Mouse (Mus musculus) embryo, embryonic 10 days (tissue): ENCODE data around the gene Als2cr12.
"Not testable (repeated sequence)": the region's sequence is repeated elsewhere in the genome, so short reads cannot be mapped to it uniquely, and the experiment has no call there.

Experiments used
- DNase-seq: peaks from one replicate; pipeline ENCODE4 v3.0.0-alpha.2; 2015; ENCODE audit warnings: low spot score

Gene Als2cr12

DNA sequence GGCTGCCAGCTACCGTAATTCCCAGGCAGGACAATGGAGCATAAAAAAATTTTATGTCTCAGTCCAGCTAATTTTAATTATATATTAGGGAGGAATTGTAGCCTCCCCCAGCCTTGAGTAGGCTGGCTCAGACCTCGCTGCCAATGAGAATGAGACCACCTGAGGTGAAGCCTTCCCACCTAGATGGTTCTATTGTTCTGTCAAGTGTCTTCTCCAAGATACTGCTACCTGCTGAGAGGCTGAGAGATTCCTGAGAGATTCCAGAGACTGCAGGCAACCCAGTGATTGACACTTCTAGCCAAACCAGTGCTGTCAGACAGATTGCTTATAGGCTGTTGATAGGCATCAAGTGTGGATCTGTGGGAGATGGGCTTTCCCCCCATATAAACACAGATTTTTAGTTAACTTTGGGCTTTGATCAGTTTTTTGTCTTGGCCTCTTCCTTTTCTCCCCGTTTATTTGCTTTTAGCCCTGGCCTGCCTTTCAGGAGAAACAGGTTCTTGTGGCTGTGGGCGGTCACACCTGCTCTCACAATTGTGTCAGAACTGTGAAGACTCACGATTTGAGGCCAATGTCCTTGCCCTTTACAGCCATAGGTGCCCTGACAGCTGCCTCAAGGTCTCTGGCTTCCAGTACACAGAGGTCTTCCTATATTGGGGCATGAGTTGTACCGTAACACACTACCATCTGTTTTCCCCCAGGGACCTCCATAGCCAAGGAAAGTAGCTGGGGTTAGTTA is 5.6 kb downstream of the Als2cr12 start:
- no peak for DNase-seq

DNA sequence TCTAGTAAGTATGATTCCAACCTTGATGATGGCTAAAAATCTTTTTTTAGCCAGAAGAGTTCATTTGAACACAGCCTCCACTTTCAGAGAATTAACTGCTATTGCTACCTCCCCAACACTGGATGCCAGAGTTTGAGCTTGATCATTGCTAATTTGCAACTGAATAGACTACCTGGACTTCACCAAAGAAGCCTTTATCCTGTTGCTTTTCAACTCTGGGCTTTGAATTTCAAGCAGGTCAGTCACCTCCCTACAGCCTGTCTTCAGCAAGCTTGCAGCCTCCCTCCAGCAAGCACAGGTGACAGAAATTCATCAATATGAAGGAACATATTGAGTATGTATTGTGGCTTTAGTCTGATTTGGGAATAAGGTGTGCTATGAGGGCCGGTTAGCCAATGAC is 6.4 kb downstream of the Als2cr12 start:
- DNase-seq: no peak

DNA sequence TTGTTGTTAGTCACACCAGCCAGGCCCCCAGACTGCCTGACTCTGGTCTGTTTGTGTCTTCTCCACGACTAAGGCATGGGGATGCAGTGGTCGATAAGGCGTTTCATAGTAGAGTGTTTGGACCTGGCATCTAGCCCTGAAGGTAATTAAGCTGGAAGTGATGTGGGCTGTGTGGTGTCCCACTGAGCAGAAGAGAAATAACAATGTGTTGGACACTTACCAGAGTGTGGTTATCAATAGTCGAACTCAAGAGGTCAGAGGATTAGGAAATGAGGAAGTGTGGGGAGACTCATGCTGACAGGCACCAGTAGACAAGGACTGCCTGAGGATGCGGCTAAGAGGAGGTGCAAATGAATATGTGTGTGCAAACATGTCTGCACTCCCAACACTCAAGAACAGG is 17.4 kb downstream of the Als2cr12 start:
- not testable (repeated sequence) for DNase-seq

DNA sequence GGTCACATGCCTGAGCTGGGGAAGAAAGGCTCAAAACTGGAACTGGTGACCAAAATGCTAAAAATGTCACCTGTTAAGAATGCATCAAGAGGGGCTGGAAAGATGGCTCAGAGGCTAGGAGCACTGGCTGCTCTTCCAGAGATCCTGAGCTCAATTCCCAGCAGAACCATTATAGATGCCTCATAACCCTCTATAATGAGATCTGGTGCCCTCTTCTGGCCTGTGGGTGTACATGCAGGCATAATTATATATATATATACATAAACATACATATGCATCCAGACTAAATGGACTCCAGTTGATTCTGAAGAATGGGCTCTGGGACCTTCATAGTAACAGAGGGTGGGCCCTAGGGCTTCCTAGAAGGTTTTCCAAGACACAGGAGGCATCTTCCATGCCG is 18.2 kb downstream of the Als2cr12 start:
- peak; percentile 65 for DNase-seq

DNA sequence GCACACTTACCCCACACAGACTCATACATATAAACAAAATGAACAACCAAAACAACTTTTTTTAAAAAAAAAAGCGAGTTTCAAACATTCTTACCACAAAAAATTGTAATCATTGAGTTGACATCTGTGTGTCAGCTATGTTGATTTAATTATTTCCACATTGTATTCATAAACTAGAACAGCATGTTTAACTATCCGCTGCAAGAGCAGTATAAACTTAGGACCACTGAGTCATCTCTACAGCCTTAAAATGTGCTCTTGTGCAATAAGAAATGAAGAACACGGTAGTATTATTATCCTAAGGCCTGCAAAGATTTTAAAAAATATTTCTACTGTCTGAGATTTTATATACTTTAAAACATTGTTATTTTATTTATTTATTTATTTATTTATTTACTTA is 20.8 kb downstream of the Als2cr12 start:
- DNase-seq: no peak

DNA sequence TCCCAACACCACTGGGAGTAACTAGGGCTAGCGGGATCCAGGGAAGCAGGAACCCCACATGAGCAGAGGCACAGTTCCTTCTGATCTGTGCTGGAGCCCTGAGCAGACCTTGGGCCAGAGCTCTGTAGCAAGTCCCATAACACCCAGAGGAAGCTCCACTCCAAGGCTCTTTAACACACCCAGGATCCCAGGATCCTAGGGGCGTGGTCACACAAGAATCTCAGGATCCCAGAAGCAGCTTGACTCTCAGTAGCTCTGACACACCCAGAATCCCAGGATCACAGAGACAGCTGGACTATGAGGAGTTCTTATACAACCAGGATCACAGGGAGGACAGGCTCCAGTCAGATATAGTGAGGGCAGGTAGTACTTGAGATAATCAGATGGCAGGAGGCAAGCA is 23.7 kb downstream of the Als2cr12 start:
- no peak for DNase-seq

DNA sequence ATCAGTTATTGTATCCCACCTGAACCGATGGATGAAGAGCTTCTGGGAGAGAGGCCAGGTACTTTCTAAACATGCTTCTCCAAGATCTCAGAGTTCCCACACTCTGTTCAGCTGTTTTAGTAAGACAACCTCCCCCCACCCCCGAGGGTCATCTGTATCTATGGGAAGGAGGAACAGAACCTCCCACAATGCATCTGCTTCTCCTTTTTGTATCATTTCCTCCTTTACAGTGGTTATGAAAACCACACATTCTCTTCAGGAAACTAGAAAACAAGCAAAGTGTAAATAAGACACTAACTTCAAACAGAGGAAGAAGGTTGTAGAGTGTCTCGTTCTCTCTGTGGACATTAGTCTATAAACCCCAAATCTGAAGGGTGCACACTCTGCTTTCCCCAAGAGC is 26.2 kb downstream of the Als2cr12 start:
- not testable (repeated sequence) for DNase-seq

DNA sequence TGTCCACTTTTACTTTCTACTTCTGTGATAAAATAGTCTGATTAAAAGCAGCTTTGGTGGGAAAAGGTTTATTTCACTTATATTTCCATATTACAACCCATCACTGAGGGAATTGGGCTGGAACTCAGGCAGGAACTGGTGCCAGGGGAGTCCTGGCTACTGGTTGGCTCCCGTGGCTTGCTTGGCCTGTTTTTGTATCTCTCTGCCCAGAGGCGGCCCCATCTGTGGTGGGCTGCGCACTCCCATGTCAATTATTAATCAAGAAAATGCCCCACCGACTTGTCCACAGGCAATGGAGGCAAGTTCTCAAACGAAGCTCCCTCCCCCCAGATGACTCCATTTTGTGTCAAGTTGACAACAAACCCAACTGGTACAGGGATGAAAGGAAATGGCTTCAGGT is 27.6 kb downstream of the Als2cr12 start:
- DNase-seq: no peak

DNA sequence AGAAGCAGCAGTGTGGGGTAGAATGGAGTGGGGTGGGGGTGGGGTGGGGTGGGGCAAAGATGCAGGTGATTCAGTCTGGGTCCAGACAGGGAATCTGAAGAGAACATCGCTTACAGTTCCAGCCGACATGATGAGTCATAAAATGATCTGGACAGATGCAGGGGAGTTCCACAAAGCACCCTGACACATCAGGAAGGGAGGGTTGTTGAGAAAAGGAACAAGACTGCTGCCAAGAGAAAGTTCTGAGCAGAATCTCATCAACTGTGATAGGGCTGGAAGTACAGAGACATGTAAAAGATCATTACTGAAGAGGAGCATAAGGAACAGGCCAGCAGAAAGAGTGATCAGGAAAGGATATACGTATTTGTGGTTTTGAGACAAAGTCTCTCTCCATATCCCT is 32.4 kb downstream of the Als2cr12 start:
- not testable (repeated sequence) for DNase-seq

DNA sequence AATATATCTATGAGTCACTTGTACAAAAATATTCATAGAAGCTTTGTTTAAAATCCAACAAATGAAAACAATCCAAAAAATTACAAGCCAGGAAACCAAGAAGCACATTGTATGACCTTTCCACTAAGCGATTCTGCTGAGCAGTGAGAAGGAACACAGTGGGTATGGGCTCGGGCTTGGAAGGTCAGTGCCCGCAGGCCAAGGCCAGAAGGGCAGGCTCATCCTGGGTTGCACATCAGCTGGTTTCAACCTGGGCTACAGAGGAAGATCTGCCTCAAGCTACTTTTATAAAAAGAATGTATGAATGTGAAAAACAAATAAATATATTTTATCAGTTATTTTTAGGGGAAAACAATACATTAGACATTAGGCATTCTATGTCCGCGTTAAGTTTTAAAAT is 33.1 kb downstream of the Als2cr12 start:
- not testable (repeated sequence) for DNase-seq

DNA sequence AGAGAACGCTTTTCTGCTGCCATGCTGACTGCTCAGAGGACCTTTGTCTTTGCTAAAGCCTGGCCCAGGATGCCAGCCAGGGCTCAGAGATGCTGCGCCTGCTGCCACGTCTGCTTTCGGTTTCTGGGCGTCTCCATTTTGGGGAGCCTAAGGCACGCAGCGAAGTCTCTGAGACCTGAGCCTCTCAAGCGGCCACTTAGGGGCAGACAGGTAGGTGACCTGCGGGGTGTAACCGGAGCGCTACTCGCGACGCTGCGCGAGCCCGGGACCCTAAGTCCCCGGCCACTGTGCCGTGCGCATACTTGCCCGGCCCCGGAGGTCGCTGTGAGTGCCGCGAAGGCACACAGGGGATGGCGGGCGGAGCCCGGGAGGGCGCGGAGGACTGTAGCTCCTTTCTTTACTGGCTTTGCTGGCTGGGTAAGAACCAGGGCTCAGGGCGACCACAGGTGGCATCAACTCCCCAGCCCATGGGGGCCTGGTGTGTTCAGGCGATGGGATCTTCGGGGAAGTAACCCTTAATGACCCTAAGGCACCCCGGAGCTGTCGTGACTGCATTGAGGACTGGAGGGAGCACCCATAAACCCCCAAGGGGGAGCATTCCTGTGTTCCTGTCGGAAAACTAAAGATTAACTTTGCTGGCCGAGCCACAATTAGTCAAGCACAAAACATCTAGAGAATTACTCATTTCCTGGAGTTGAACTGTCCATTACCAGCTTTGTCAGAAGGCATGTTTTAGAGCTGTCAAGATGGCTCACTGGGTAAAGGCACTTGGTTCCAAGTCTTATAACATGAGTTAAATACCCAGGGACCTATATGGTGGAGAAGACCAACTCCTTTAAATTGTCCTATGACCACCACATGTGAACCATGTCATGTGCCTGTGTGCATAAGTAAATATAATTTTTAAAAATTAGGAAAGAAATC is 43.0 kb downstream of the Als2cr12 start:
- DNase-seq: peak; percentile 60

DNA sequence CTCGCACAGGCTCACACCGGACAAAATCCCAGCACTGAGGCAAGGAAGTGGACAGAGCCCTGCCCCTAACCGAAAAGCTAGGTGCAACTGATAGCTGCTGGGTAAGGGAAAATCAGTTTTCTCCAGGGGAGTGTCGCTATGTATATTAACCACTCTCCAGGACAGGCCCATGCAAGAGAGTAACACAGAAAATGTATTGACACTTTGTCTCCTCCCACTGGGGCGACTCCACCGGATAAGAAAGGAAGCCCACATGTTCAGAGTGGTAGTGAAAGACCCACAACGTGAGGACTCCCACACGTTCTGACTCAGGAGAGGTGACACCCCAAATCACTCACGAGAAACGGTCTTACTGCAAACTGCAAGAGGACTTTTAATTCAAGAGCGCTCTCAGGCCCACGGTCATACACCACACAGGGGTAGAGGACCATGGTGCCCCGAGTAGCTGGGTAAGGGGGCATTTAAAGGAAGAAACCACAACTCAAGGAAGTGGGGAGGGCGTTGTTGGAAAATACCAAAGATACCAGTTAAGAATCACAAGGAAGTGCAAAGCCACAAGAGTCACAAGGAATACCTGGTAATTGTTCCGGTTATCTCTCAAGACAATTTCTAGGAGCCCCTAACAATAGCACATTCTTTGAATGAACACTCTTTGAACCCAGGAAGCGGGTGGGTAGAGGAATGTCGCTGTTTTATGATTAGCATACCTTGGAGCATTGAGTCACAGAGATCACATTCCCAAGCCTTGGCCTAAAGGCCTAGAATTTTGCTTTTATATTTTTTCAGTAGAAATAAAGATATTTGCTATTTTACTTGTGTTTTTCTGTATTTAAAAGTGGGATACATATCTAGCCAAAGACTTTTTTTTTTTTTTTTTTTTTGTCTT is 44.0 kb downstream of the Als2cr12 start:
- DNase-seq: not testable (repeated sequence)

DNA sequence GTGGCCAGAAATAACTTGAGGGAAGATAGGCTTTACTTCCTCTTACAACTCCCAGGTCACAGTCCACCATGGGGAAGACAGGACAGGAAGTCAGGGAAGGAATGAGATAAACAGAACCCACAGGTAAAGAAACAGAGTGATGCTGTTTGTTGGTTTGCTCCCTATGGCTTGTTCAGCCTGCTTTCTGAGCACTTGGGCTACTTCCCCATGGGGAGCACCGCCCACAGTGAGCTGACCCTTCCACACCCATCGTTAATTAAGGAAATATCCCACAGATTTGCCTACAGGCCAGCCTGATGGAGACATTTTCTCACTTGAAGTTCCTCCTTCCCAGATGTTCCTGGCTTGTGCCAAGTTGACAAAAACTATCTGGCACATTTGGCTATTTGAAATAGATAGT is 66.9 kb downstream of the Als2cr12 start:
- DNase-seq: not testable (repeated sequence)

DNA sequence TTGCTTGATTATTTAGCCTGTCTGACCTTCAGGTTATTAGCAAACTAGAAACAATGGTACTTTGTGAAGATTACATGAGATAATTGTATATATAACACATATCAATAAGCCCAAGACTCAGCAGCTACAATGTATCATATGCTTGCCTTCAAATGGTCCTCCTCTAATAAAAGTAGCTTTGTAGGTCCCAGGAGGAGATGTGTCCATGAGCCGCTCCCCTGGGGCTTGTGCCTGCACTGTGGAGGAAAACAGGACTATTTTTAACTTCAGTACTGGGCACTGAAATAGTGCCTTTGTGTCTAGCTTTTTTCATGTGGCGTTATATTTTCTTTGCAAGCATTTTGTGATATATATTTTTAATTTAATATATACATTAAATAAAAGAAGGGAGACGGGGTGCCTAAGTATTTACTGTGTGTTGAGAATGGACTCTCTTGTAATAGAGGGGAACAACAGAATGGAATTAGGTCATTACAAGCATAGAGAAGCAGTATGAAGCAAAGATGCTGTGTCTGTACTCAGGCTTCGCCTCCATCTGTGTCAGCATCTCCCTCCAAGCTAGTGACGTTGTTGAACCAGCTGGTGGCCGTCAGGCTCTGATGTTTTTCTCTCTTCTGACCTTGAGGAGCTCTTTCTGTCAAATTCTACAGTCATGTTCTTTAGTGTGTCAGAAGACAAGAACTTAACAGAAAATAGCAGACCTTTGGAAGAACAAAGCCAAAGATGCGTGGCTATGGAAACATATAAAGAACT is 73.6 kb downstream of the Als2cr12 start:
- DNase-seq: no peak

DNA sequence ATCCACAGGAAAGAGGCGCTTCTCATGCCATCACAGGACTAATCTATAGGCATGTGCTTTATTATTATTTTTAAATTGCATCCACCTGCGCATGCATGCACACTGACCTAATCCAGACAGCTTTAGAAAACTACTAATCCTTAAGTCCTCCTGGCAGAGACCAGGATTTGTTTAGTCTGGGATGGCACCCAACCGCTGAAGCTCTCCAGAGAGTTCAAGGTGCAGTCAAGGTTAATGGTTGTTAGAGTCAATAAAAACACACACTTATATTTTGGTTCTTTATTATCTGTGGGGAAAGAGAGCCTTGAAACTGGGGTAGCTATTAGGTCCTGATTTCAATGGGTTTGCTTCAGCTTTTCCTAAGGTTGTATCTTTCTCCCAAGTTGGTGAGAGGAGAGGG is 74.5 kb downstream of the Als2cr12 start:
- DNase-seq: no peak

DNA sequence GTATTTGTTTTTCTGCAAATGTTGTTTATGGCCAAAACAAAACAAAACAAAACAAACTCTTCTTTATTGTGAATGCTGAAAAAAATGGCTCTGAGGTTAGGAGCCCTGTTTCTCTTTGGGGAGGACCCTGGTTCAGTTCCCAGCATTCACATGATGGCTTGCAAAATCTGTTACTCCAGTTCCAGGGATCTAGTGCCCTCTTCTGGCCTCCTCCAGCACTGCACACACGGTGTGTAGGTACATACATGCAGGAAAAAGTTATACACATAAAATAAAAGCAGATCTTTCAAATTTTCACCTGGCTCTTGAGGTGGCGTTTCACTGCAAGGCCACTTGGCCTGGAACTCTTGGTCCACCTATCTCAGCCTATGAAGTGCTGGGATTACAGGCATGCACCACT is 77.0 kb downstream of the Als2cr12 start:
- DNase-seq: no peak

DNA sequence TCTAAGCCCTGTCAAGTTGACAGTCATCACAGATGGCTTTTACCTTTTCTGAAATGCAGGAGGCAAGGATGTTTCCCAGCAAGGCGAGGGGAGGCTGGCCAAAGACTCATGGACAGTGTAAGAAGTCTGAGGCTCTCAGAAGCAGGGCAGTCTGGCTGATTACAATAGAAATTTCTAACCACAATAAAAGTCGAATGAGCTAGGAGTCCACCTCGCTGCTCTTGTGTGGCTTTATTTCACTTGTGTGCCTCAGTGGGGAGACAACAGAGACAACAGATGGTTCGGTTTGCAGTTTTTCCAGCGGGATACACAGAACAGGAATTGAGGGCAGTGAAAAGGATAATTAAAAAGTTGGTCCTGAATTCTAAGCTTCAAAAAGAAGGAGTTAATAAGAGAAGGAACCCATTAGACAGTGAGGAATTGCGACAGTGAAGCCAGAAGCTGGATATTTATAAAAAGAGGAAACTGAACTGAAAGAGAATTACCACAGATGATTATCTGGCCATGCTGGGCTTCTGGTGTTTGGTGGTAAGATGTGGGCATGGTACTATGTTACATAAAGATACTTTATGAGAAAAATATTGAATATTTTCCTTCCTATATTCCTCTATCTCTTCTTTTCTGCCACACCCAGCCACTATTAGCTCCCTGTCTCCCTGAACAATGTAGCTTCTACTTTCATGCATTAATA is 77.7 kb downstream of the Als2cr12 start:
- DNase-seq: no peak

DNA sequence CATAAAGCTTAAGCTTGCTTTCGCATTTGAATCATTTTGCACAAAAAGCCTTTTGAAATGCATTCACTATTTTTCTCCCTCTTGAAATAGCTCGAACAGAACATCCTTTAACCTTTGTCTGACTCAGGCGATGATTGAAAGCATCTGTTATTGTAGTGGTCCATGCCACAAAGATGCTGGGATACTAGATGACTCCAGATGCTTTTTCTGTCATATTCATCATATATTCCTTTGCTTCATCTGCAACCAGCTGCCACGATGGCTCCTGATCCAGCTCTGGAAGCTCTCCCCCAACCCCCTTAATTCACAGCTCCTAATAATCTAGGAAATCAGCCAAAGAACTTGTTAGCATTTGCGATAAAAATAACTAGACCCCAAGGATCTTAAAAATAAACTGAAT is 78.7 kb downstream of the Als2cr12 start:
- DNase-seq: no peak

DNA sequence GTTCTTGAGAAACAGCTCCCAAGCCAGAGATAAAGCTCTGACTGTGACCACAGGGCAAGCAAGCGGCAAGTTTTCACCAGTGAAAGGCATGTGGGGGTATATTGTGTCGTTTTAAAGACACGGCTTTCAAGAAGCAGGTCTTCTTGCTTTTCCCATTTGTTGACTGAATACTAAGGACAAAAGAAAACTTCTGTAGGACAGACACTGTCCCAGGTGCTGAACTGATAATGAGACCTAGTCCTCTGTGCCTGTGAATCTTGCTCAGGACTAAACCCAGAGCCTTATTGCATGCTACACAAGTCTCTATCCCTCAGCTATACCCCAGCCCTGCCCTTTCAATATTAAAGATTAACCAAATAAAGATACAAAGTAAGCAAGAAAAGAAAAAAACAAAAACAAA is 79.6 kb downstream of the Als2cr12 start:
- no peak for DNase-seq

DNA sequence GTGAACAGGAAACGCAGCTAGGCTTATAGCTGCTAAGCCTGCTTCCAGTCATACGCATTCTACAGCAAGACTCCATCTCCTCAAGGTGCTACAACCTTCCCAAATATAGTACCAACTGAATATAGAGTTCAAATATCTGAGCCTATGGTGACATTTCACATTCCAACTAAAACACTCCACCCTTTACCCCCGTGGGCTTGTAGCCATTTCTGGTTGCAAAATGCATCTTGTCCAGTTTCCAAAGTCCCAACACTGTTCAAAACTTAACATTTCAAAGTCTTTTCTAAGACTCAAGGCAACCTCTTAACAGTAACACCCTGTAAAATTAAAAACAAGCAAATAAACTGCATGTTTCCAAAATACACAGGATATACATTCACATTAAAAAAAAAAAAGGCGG is 80.6 kb downstream of the Als2cr12 start:
- DNase-seq: no peak

DNA sequence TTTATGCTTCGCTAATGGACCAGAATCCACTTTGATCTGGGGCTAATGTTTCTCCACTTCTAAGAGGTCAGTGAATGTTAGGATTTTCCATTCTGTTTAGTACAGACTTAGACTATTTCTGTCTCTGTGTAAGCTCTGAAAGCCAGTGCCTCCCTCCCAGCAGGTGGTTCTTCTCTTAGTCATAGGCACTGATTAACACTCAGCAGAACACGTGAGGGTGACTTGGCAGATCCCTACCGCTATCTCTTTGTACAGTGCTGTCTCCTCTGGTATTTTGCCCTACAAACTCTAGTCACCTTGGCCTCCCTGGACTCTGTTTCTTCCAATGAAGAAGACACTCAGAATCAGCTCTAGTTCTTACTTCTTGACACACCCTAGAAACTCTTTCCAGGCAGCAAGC is 81.4 kb downstream of the Als2cr12 start:
- DNase-seq: no peak
